Mouse (Mus musculus) layer of hippocampus, adult 2 months (tissue): ENCODE measurements around the gene Adora1. TPM values are rescaled to one million over a fixed set of nuclear protein-coding genes. Genes with fewer than 3 reads are reported as not detected.

ENCODE experiments used
- DNase-seq, 2 experiments: peaks; one replicate each; pipeline ENCODE4 v3.0.0; 2022; ENCODE audit warnings: low spot score in 2 of 2
- H3K27ac ChIP-seq: fragments of 200-600 bp; 2 replicates; pipeline ENCODE4 v1.8.1; 2022
- H3K4me3 ChIP-seq: fragments of 200-600 bp; 2 replicates; pipeline ENCODE4 v1.8.1; 2022; ENCODE audit warnings: mild to moderate bottlenecking
- CTCF ChIP-seq: fragments of 200-600 bp; conservative IDR thresholded peaks from 2 replicates; pipeline ENCODE4 v1.8.1; 2022; ENCODE audit warnings: antibody characterized with exemption, mild to moderate bottlenecking, moderate library complexity
- total RNA-seq, 2 experiments: library from RNA; stranded (reverse); gene quantifications; 2 replicates each; pipeline ENCODE4 v1.2.3; 2021

Gene Adora1
- total RNA-seq, 2 experiments from 2014 or later, result 202 to 221 TPM

DNA sequence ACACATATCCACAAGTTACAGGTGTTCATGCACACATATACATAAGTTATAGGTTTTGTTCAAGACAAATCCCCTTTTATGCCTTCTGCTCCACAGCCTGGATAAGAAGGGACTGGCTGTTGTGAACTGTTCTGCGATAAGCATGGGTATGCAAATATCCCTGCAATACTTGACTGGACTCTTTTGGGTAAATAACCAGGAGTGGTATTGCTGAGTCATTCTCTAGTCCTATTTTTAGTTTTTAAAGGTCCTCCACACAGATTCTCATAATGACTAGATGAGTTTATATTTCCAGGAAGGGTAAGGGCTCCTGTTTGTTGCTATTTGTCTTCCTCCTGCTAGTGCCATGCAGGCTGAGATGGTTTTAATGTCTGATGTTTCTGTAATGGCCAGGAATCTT is 14.1 kb downstream of the Adora1 start:
- Histone ChIP-seq H3K27ac (peak overlapping the region; percentile 37; the same call in 1 of the 2 replicates), H3K4me3 (no peak overlapping the region)
- TF ChIP-seq CTCF, result no peak
- no peak for DNase-seq

DNA sequence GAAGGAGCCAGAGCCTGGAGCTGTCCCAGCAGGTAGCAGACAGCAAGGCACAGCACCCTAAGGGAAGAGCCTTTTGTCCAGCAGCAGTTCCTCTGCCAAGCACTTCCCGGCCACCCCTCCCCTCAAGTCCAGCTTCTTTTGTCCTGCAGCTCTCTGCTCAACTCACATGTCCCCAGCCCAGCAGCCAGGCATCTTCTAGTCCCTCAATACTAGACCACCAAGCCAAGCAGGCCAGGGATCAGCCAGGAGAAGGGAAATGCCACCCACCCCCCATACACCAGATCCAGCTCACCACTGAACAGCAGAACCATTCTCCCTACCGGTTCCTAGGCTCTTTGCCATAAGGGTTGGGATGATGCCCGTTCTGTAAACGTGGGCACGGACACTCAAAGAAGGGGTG is 15.6 kb downstream of the Adora1 start:
- Histone ChIP-seq H3K4me3 (no peak overlapping the region), H3K27ac (peak overlapping the region; percentile 57; the same call in 1 of the 2 replicates)
- no peak for DNase-seq
- TF ChIP-seq CTCF, result no peak

DNA sequence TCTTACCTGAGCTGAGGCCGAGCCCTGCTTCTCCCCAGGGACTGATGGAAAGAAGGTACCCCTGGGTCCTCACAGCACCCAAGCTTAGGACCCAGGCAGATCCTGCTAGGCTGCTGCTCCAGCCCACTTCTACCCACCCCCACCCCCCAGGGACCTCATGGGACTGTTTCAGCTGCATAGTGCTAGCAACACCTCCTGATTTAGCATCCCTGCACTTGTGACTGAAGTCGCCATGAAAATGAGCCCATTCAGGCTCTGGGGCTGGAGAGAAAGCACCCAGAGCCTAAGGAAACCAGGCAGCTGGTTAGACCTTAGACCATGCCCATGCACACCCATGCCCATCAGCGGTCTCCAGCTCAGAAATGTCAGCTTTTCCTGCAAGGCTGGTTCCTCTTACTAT is 17.3 kb downstream of the Adora1 start:
- Histone ChIP-seq H3K4me3 (no peak overlapping the region), H3K27ac (peak overlapping the region; percentile 57)
- TF ChIP-seq CTCF, result no peak
- DNase-seq, result no peak

DNA sequence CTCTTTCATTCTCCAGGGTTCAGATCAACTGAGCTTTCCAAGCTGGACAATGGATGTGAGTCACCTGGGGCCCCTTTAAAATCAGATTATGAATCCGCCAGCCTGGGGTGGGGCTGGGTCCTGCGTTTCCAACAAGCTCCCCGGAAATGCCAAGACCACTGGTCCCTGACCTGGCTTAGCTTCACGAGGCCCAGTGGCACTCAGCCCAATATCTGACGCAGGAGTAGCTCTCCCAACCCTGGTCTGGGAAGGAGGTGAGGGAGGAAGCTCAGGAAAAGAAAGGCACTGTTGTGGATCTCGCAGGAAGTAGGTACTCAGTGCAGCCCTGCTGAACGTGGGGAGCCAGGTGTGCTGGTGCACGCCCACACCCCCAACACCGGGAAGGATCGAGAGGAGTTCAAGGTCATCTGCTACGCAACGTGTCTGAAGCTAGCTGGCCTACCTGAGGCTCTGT is 18.2 kb downstream of the Adora1 start:
- Histone ChIP-seq H3K27ac (peak overlapping the region; percentile 33; the same call in 1 of the 2 replicates), H3K4me3 (no peak overlapping the region)
- DNase-seq, result no peak
- TF ChIP-seq CTCF, result no peak

DNA sequence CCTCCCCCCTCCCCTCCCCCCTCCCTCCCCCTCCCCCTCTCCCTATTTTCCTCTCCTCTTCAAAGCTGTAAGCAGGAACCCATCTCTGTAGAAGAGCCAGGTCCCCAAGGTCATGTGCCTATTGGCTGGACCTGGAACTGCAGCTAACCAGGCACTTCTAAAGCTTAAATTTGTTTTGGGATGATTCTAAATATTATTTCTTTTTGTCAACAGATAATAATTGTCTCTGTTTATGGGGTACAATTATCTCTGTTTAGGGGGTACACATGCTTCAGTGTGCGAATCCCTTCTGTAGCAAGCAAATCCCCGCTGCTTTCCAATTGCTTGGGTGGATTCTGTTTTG is 18.6 kb downstream of the Adora1 start:
- H3K27ac ChIP-seq, result peak overlapping the region; percentile 33; the same call in 1 of the 2 replicates
- H3K4me3 ChIP-seq, result no peak overlapping the region
- TF ChIP-seq CTCF, result peak; percentile 56
- DNase-seq, result no peak

DNA sequence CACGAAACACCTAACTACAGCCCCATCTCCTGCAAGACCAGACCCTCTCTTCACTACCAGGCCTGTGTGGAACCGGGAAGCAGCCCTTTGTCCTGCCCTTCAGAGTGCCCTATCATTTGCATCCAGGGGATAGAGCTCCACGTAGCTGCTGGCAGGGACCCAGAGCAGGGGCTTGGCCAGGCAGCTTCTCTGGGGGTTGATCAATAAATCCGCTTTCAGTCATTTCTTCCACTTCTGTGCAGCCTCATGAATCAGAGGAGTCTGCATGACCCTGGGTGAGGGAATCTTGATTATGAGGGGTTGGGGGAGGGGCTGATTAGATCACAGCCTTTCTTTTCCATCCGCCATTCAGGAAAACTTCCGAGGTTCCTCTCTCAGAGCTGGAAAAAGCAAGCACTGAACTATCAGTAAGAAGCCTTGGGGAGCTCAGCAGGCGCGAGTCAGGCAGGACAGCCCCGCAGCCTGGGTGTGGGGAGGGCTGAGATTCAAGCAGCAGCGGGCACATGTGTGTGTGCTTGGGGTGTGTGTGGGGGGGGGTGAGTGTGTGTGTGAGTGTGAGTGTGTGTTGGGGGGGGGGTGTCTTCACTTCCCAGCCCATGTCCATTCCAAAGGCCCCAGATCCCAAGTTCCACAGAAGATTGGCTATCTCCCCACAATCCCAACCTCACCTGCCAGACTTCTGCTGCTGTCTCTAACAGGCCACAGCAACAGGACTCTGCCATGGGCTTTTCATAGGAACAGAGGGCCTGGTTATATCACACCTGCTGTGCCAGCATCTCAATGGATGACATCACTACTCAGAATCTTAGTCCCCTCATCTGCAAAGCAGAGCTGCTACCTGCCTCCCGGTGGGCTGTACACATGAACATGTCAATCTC is 19.2 kb downstream of the Adora1 start:
- no peak for DNase-seq
- H3K27ac ChIP-seq, result peak overlapping the region; percentile 36; the same call in 1 of the 2 replicates
- no peak for TF ChIP-seq CTCF
- no peak overlapping the region for H3K4me3 ChIP-seq

DNA sequence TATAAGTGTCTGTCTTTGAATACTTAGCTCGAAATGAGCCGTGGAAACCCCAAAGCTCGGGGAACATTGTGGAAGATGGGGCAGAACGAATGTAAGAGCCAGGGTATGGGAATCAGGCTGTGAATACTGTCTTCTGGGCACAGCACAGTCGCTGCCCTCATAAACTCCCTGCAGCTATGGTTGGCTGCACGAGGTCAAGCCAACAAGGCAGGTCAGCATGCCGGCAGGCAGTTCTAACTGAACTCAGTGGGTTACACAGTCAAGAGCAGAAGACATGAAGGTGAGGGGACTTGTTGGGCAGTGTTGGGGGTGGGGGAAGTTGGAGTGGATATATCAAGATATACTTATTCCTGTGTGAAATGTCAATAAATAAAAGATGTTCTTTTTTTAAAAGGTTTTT is 20.2 kb downstream of the Adora1 start:
- Histone ChIP-seq H3K4me3 (no peak overlapping the region), H3K27ac (no peak overlapping the region)
- no peak for TF ChIP-seq CTCF
- no peak for DNase-seq

DNA sequence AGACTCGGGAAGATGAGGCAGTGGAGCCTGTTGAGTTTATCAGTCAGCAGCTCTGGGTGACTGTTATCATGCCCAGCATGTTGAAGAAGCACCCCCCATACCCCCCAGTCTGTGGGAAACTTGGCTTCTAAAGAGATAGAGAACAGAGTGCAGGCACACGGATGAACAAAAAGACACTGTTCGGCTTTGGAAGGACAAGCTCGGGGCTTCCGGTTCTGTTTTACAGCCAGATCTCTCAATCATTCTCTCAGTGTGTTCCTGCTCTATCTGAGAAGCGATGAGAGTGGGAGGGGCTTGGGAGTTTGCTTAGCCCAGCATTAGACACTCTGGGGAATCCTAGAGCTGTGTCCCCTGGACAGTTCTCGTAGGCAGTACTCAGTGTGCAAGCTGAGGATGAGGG is 21.8 kb downstream of the Adora1 start:
- Histone ChIP-seq H3K4me3 (no peak overlapping the region), H3K27ac (peak overlapping the region; percentile 67)
- TF ChIP-seq CTCF, result no peak
- no peak for DNase-seq

DNA sequence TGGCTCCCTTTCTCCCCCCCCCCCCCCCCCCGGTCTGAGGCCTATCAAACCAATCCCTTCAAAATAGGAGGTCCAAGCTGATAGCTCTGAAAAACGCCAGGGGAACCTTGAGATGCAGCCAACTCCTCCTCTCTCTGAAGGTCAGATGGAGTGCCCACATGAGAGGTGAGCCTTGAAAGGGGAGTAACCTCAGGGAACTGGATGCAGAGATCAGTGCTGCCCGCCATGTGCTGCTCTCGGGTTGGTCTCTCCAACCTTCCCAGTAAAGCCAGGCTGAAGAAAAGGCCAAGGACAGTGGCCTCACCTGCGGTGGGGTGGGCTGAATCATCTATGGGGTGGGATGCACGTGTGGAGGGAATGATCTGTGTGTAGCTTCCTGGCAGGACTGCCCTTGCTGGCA is 22.9 kb downstream of the Adora1 start:
- H3K4me3 ChIP-seq, result no peak overlapping the region
- TF ChIP-seq CTCF, result no peak
- DNase-seq, result no peak
- no peak overlapping the region for H3K27ac ChIP-seq

DNA sequence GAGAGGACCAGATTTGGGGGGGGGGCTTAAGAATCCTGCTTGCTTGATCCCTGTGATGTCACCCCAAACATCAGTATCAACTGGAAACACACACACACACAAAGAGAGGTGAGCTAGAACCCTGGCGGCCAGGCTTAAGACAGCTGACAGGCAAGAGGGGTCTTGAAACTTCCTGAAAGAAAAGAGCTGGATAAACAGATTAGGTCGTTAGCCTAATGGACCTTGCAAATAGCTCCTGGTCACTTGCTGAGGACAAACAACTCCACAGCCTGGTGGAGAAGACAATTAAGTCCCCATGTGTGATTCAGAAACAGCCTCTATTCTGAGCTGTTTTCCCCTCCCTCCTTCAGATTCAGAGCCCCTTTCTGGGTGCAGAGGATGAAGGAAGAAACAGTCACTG is 23.6 kb downstream of the Adora1 start:
- no peak for TF ChIP-seq CTCF
- H3K4me3 ChIP-seq, result no peak overlapping the region
- DNase-seq, result no peak
- H3K27ac ChIP-seq, result no peak overlapping the region

DNA sequence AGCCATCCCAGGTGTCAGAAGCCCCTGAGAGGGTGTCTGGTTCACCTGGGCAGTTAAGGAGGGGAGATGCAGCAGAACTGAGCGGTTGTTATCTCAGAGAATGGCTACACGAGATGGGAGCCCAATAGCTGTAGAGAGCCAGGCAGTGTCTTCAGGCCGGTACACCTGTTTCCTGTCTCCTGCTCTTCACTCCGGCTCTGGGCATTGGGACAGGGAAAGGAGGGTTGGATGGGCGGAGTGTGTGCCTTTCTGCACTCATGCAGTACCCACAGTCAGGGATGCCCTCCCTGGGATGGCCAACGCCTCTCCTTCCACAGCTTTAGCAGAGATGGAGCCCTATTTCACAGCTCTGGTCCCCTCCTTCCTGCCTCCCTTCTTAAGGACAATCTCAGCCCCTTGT is 24.2 kb downstream of the Adora1 start:
- no peak for TF ChIP-seq CTCF
- Histone ChIP-seq H3K4me3 (no peak overlapping the region), H3K27ac (peak overlapping the region; percentile 60)
- DNase-seq, result no peak

DNA sequence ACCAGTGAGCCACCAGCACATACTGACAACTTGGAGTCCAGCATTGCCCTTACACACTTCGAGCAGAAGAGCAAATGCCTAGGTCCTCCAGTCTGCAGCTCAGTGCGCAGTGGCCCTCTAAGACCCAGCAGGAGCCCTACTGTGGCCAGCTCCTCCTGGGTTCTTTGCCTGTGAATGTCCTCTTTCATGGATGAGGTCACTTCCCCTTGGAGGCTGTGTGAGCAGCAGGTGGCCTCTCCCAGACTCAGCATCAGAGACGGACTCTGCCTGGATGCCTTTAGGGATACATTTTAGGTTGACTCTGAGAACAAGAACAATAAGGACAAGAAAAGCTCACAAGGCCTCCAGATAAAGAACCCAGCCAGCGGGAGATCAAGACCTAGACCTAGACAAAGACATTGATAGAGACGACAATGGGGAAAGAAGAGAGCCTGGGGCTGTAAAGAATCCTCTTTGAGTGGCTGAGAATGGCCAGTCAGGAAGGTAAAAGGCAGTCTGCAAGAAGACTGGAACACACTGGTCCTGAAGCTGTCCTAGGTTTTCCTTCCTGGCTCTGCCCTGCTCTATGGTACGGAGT is 25.0 kb downstream of the Adora1 start:
- no peak overlapping the region for H3K4me3 ChIP-seq
- no peak for DNase-seq
- H3K27ac ChIP-seq, result peak overlapping the region; percentile 60
- TF ChIP-seq CTCF, result no peak

DNA sequence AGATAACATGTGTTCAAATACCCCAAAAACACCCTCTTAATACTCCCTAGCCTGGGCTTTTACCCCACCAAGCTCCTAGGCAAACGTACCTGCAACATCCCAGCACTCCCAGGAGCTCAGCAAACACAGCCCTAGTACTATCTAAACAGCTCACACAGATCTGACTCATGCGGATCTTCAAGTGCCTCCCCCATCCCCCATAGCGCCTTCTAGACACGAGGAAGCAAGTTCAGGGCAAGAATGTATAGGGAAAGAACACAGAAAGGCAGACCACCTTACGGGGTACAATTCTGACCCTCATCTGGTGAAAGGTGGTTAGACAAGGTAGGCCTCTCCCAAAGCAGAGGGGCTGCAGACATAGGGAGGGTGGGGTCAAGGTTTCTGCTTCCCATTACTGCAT is 29.1 kb downstream of the Adora1 start:
- TF ChIP-seq CTCF, result no peak
- H3K4me3 ChIP-seq, result no peak overlapping the region
- H3K27ac ChIP-seq, result peak overlapping the region; percentile 93
- no peak for DNase-seq
